Comparison of ENCODE assay signal across 8 mouse cellular contexts in genomic region chr9:44182260-44182659, GRCm38 (mm10). TPM values are rescaled to one million over a fixed set of nuclear protein-coding genes. Genes with fewer than 3 reads are reported as not detected.
DNase-seq lines count a peak whose midpoint lies in the region; ATAC-seq and TF ChIP-seq lines count a peak whose summit lies in the region.
"Had no signal": no experiment of that assay in that cellular context is flagged by ENCODE, and none has a peak within 500 bp of the region (broad histone marks: within the 10 kb centered on the region; RNA-seq: fewer than 3 reads in every experiment).

No protein-coding gene starts in this region.

- peak; percentile 5 for DNase-seq in midbrain, postnatal 0 days (ENCODE audit: low spot score)
- peak; percentile 64 for DNase-seq in T-cell, adult 2 months (ENCODE audit: low spot score)
- DNase-seq in liver, embryonic 13.5 days = peak; percentile 15
- DNase-seq in thymus, postnatal 0 days (ENCODE audit: low spot score) = peak; percentile 60
- DNase-seq in right cerebral cortex, postnatal 25 days = no peak

- TF ChIP-seq POLR2A in embryonic fibroblast, embryonic 13.5 days (IDR thresholded peaks at IDR 0.05; ENCODE audit: low read depth, low read length) = no peak

- TF ChIP-seq CTCF in midbrain, postnatal 0 days (IDR thresholded peaks at IDR 0.05) = peak; percentile 66
- TF ChIP-seq CTCF in embryonic fibroblast, embryonic 13.5 days (IDR thresholded peaks at IDR 0.05; ENCODE audit: borderline replicate concordance, insufficient read depth, low read length) = peak; percentile 35; the same call in 1 of the 2 replicates

- H3K4me2 ChIP-seq in midbrain, postnatal 0 days (ENCODE audit: low read depth, low read length, poor library complexity, severe bottlenecking) = no peak overlapping the region
- no peak overlapping the region for H3K4me2 ChIP-seq in midbrain, embryonic 15.5 days
- H3K4me2 ChIP-seq in liver, embryonic 13.5 days = no peak overlapping the region

- H3K9ac ChIP-seq in midbrain, postnatal 0 days (replicated peaks; ENCODE audit: low read length, poor library complexity, severe bottlenecking) = no peak overlapping the region
- no peak overlapping the region for H3K9ac ChIP-seq in midbrain, embryonic 15.5 days
- H3K9ac ChIP-seq in liver, embryonic 13.5 days = no peak overlapping the region

- no peaks in the 10 kb centered on the region for H3K9me3 ChIP-seq in midbrain, postnatal 0 days (ENCODE audit: low read length)
- H3K9me3 ChIP-seq in midbrain, embryonic 15.5 days = no peaks in the 10 kb centered on the region
- no peaks in the 10 kb centered on the region for H3K9me3 ChIP-seq in liver, embryonic 13.5 days (replicated peaks)

- no peak for ATAC-seq in midbrain, postnatal 0 days (ENCODE audit: low FRiP score)
- no peak for ATAC-seq in midbrain, embryonic 15.5 days (replicated peaks)
- ATAC-seq in liver, embryonic 13.5 days (ENCODE audit: low read depth) = no peak

- no peaks in the 10 kb centered on the region for H3K27me3 ChIP-seq in midbrain, postnatal 0 days (ENCODE audit: insufficient read depth, low read length)
- H3K27me3 ChIP-seq in midbrain, embryonic 15.5 days (replicated peaks) = no peaks in the 10 kb centered on the region
- no peaks in the 10 kb centered on the region for H3K27me3 ChIP-seq in liver, embryonic 13.5 days

- H3K4me3 ChIP-seq in midbrain, postnatal 0 days (ENCODE audit: low read depth, low read length) = no peak overlapping the region
- no peak overlapping the region for H3K4me3 ChIP-seq in midbrain, embryonic 15.5 days
- no peak overlapping the region for H3K4me3 ChIP-seq in embryonic fibroblast, embryonic 13.5 days (ENCODE audit: insufficient read depth, low read length)
- no peak overlapping the region for H3K4me3 ChIP-seq in liver, embryonic 13.5 days (replicated peaks)
- H3K4me3 ChIP-seq: erythroblast, embryonic 14.5 days had no signal

- H3K36me3 ChIP-seq in midbrain, postnatal 0 days (ENCODE audit: insufficient read depth, low read length) = no peaks in the 10 kb centered on the region
- H3K36me3 ChIP-seq in midbrain, embryonic 15.5 days (replicated peaks) = no peaks in the 10 kb centered on the region
- peaks cover 11% of the 10 kb centered on the region; the same call in 1 of the 2 replicates for H3K36me3 ChIP-seq in liver, embryonic 13.5 days

- H3K27ac ChIP-seq in midbrain, postnatal 0 days (ENCODE audit: low read depth, low read length) = no peak overlapping the region
- H3K27ac ChIP-seq in midbrain, embryonic 15.5 days = no peak overlapping the region
- H3K27ac ChIP-seq in embryonic fibroblast, embryonic 13.5 days (ENCODE audit: insufficient read depth, low read length) = no peak overlapping the region
- no peak overlapping the region for H3K27ac ChIP-seq in liver, embryonic 13.5 days

- WGBS in midbrain, postnatal 0 days = 94% methylated on average over 3 of the region's 3 CpGs
- 97% methylated on average over 3 of the region's 3 CpGs for WGBS in midbrain, embryonic 15.5 days
- WGBS in liver, embryonic 13.5 days (ENCODE audit: insufficient replicate concordance) = 79% methylated on average over 3 of the region's 3 CpGs

- H3K4me1 ChIP-seq in midbrain, postnatal 0 days (ENCODE audit: insufficient read depth, low read length) = no peaks in the 10 kb centered on the region
- H3K4me1 ChIP-seq in midbrain, embryonic 15.5 days = no peaks in the 10 kb centered on the region
- no peaks in the 10 kb centered on the region for H3K4me1 ChIP-seq in embryonic fibroblast, embryonic 13.5 days (ENCODE audit: control insufficient read depth, insufficient read depth, low read length)
- H3K4me1 ChIP-seq in liver, embryonic 13.5 days (replicated peaks) = peaks cover 21% of the 10 kb centered on the region

RNA-seq across cellular contexts. Expression of gene Mcam, which starts 48.0 kb away (rescaled TPM):
- 14.6 and 19.9 TPM in 2 replicates for total RNA-seq in midbrain, postnatal 0 days (2014; rRNA removed)
- polyA plus RNA-seq in midbrain, postnatal 0 days (2015; fragmentation: Nextera tagmentation; extraction: Ambion mirVana) = 4.4 TPM in 2 replicates
- polyA plus RNA-seq in midbrain, embryonic 15.5 days (2015; fragmentation: Nextera tagmentation; extraction: Ambion mirVana) = 11.7 and 11.9 TPM in 2 replicates
- 66.4 and 124 TPM in 2 replicates for polyA plus RNA-seq in embryonic fibroblast, embryonic 13.5 days (2011; ENCODE audit: insufficient read length, low read depth, missing spikeins)
- polyA plus RNA-seq in liver, embryonic 13.5 days (2015; fragmentation: Nextera tagmentation; extraction: Ambion mirVana) = 3.7 and 4.0 TPM in 2 replicates
- 6.9 and 7.9 TPM in 2 replicates for polyA plus RNA-seq in thymus, postnatal 0 days (2015; fragmentation: Nextera tagmentation; extraction: Ambion mirVana)
- polyA plus RNA-seq: erythroblast, embryonic 14.5 days had no signal

RNA-seq across cellular contexts. Expression of gene Cbl, which starts 51.6 kb away (rescaled TPM):
- 32.1 and 43.9 TPM in 2 replicates for total RNA-seq in midbrain, postnatal 0 days (2014; rRNA removed)
- 14.7 and 17.3 TPM in 2 replicates for polyA plus RNA-seq in midbrain, postnatal 0 days (2015; fragmentation: Nextera tagmentation; extraction: Ambion mirVana)
- 24.4 and 26.2 TPM in 2 replicates for polyA plus RNA-seq in midbrain, embryonic 15.5 days (2015; fragmentation: Nextera tagmentation; extraction: Ambion mirVana)
- polyA plus RNA-seq in embryonic fibroblast, embryonic 13.5 days (2011; ENCODE audit: insufficient read length, low read depth, missing spikeins) = 44.1 and 47.7 TPM in 2 replicates
- 5.7 and 7.2 TPM in 2 replicates for polyA plus RNA-seq in liver, embryonic 13.5 days (2015; fragmentation: Nextera tagmentation; extraction: Ambion mirVana)
- polyA plus RNA-seq in thymus, postnatal 0 days (2015; fragmentation: Nextera tagmentation; extraction: Ambion mirVana) = 51.9 and 60.4 TPM in 2 replicates

RNA-seq across cellular contexts. Expression of gene Ccdc153, which starts 58.2 kb away (rescaled TPM):
- total RNA-seq in midbrain, postnatal 0 days (2014; rRNA removed) = 3.0 and 6.1 TPM in 2 replicates
- polyA plus RNA-seq in midbrain, postnatal 0 days (2015; fragmentation: Nextera tagmentation; extraction: Ambion mirVana) = 2.7 TPM in 2 replicates
- 0.61 TPM in 1 of 2 replicates, not detected in the other for polyA plus RNA-seq in midbrain, embryonic 15.5 days (2015; fragmentation: Nextera tagmentation; extraction: Ambion mirVana)
- polyA plus RNA-seq in embryonic fibroblast, embryonic 13.5 days (2011; ENCODE audit: insufficient read length, low read depth, missing spikeins) = not detected in 2 replicates
- not detected in 2 replicates for polyA plus RNA-seq in liver, embryonic 13.5 days (2015; fragmentation: Nextera tagmentation; extraction: Ambion mirVana)
- polyA plus RNA-seq in thymus, postnatal 0 days (2015; fragmentation: Nextera tagmentation; extraction: Ambion mirVana) = 8.1 TPM in 2 replicates
- polyA plus RNA-seq: erythroblast, embryonic 14.5 days had no signal
